Mouse (Mus musculus): ENCODE data around the gene Lats2. TPM values are rescaled to one million over a fixed set of nuclear protein-coding genes. Genes with fewer than 3 reads are reported as not detected.
"Not testable (repeated sequence)": the region's sequence is repeated elsewhere in the genome, so short reads cannot be mapped to it uniquely, and the experiment has no call there.

Lats2 gene
- polyA plus RNA-seq, 1 experiment from 2014 or later, result 11.5 TPM

- no peak for ATAC-seq
- H3K9me3 ChIP-seq (ENCODE audit: control insufficient read depth, low read length), result no peaks in the 10 kb centered on the region
- no peak overlapping the region for H3K4me3 ChIP-seq (ENCODE audit: low read length)
- 49% methylated on average over 2 of the region's 2 CpGs for WGBS
- no peaks in the 10 kb centered on the region for H3K36me3 ChIP-seq (ENCODE audit: control insufficient read depth, insufficient read depth, low read length)
- no peak overlapping the region for H3K4me2 ChIP-seq (ENCODE audit: low read depth, low read length)
- no peak overlapping the region for H3K27ac ChIP-seq (ENCODE audit: low read length)
- no peaks in the 10 kb centered on the region for H3K4me1 ChIP-seq (ENCODE audit: control insufficient read depth, insufficient read depth, low read length)
- H3K9ac ChIP-seq (ENCODE audit: low read depth, low read length), result no peak overlapping the region
- H3K27me3 ChIP-seq (replicated peaks; ENCODE audit: control insufficient read depth, insufficient read depth, low read length), result no peaks in the 10 kb centered on the region
These were observed 82.7 kb downstream of the Lats2 start for GRCm38 (mm10) chr14:57675481-57675880.

- no peak for ATAC-seq
- peak overlapping the region; percentile 93 for H3K4me3 ChIP-seq (ENCODE audit: low read length)
- H3K9ac ChIP-seq (ENCODE audit: low read depth, low read length), result peak overlapping the region; percentile 95
- H3K4me1 ChIP-seq (ENCODE audit: control insufficient read depth, insufficient read depth, low read length), result peaks cover 9% of the 10 kb centered on the region
- peak overlapping the region; percentile 89 for H3K27ac ChIP-seq (ENCODE audit: low read length)
- H3K36me3 ChIP-seq (ENCODE audit: control insufficient read depth, insufficient read depth, low read length), result no peaks in the 10 kb centered on the region
- H3K27me3 ChIP-seq (replicated peaks; ENCODE audit: control insufficient read depth, insufficient read depth, low read length), result no peaks in the 10 kb centered on the region
- 8% methylated on average over 10 of the region's 10 CpGs for WGBS
- H3K4me2 ChIP-seq (ENCODE audit: low read depth, low read length), result peak overlapping the region; percentile 67
- H3K9me3 ChIP-seq (ENCODE audit: control insufficient read depth, low read length), result no peaks in the 10 kb centered on the region
These were observed 92.6 kb downstream of the Lats2 start for GRCm38 (mm10) chr14:57665628-57665950.

GRCm38 (mm10) chr14:57664822-57665627 is 93.2 kb downstream of the Lats2 start, which contains the start of gene Xpo4:
Gene Xpo4 (minus strand): TSS chr14:57665430.
- Histone ChIP-seq H3K27me3 (replicated peaks; ENCODE audit: control insufficient read depth, insufficient read depth, low read length) (no peaks in the 10 kb centered on the region), H3K9me3 (ENCODE audit: control insufficient read depth, low read length) (no peaks in the 10 kb centered on the region), H3K4me1 (ENCODE audit: control insufficient read depth, insufficient read depth, low read length) (peaks cover 9% of the 10 kb centered on the region), H3K36me3 (ENCODE audit: control insufficient read depth, insufficient read depth, low read length) (no peaks in the 10 kb centered on the region), H3K27ac (ENCODE audit: low read length) (peak within 1 kb of the TSS; percentile 89), H3K4me2 (ENCODE audit: low read depth, low read length) (peak within 1 kb of the TSS; percentile 79), H3K4me3 (ENCODE audit: low read length) (peak within 1 kb of the TSS; percentile 93), H3K9ac (ENCODE audit: low read depth, low read length) (peak within 1 kb of the TSS; percentile 95)
- ATAC-seq, result peak; percentile 96
- under 1% methylated on average over 80 of the region's 80 CpGs for WGBS

GRCm38 (mm10) chr14:57664311-57664821 is 93.8 kb downstream of the Lats2 start:
- H3K36me3 ChIP-seq (ENCODE audit: control insufficient read depth, insufficient read depth, low read length), result no peaks in the 10 kb centered on the region
- peak overlapping the region; percentile 93 for H3K4me3 ChIP-seq (ENCODE audit: low read length)
- peak overlapping the region; percentile 89 for H3K27ac ChIP-seq (ENCODE audit: low read length)
- ATAC-seq, result peak; percentile 73
- H3K27me3 ChIP-seq (replicated peaks; ENCODE audit: control insufficient read depth, insufficient read depth, low read length), result no peaks in the 10 kb centered on the region
- H3K9ac ChIP-seq (ENCODE audit: low read depth, low read length), result peak overlapping the region; percentile 95
- peaks cover 9% of the 10 kb centered on the region for H3K4me1 ChIP-seq (ENCODE audit: control insufficient read depth, insufficient read depth, low read length)
- under 1% methylated on average over 19 of the region's 19 CpGs for WGBS
- peak overlapping the region; percentile 79 for H3K4me2 ChIP-seq (ENCODE audit: low read depth, low read length)
- no peaks in the 10 kb centered on the region for H3K9me3 ChIP-seq (ENCODE audit: control insufficient read depth, low read length)

GRCm38 (mm10) chr14:57663630-57664029 is 94.6 kb downstream of the Lats2 start:
- Histone ChIP-seq H3K36me3 (ENCODE audit: control insufficient read depth, insufficient read depth, low read length) (no peaks in the 10 kb centered on the region), H3K9ac (ENCODE audit: low read depth, low read length) (no peak overlapping the region), H3K4me2 (ENCODE audit: low read depth, low read length) (peak overlapping the region; percentile 79), H3K27ac (ENCODE audit: low read length) (no peak overlapping the region), H3K4me1 (ENCODE audit: control insufficient read depth, insufficient read depth, low read length) (peaks cover 9% of the 10 kb centered on the region), H3K4me3 (ENCODE audit: low read length) (peak overlapping the region; percentile 93), H3K9me3 (ENCODE audit: control insufficient read depth, low read length) (no peaks in the 10 kb centered on the region), H3K27me3 (replicated peaks; ENCODE audit: control insufficient read depth, insufficient read depth, low read length) (no peaks in the 10 kb centered on the region)
- no peak for ATAC-seq
- 25% methylated on average over 1 of the region's 1 CpGs for WGBS

GRCm38 (mm10) chr14:57658301-57658700 is 99.9 kb downstream of the Lats2 start:
- no peaks in the 10 kb centered on the region for H3K36me3 ChIP-seq (ENCODE audit: control insufficient read depth, insufficient read depth, low read length)
- no peak overlapping the region for H3K27ac ChIP-seq (ENCODE audit: low read length)
- no peaks in the 10 kb centered on the region for H3K9me3 ChIP-seq (ENCODE audit: control insufficient read depth, low read length)
- H3K4me3 ChIP-seq (ENCODE audit: low read length), result no peak overlapping the region
- H3K9ac ChIP-seq (ENCODE audit: low read depth, low read length), result no peak overlapping the region
- no peak overlapping the region for H3K4me2 ChIP-seq (ENCODE audit: low read depth, low read length)
- peaks cover 3% of the 10 kb centered on the region; the same call in 1 of the 2 replicates for H3K4me1 ChIP-seq (ENCODE audit: control insufficient read depth, insufficient read depth, low read length)
- ATAC-seq, result no peak
- 96% methylated on average over 4 of the region's 4 CpGs for WGBS
- H3K27me3 ChIP-seq (replicated peaks; ENCODE audit: control insufficient read depth, insufficient read depth, low read length), result no peaks in the 10 kb centered on the region

GRCm38 (mm10) chr14:57657500-57657899 is 100.7 kb downstream of the Lats2 start:
- Histone ChIP-seq H3K4me1 (ENCODE audit: control insufficient read depth, insufficient read depth, low read length) (no peaks in the 10 kb centered on the region; the same call in 1 of the 2 replicates), H3K4me3 (ENCODE audit: low read length) (no peak overlapping the region), H3K27ac (ENCODE audit: low read length) (no peak overlapping the region), H3K9ac (ENCODE audit: low read depth, low read length) (no peak overlapping the region), H3K27me3 (replicated peaks; ENCODE audit: control insufficient read depth, insufficient read depth, low read length) (no peaks in the 10 kb centered on the region), H3K9me3 (ENCODE audit: control insufficient read depth, low read length) (no peaks in the 10 kb centered on the region), H3K36me3 (ENCODE audit: control insufficient read depth, insufficient read depth, low read length) (no peaks in the 10 kb centered on the region), H3K4me2 (ENCODE audit: low read depth, low read length) (no peak overlapping the region)
- 94% methylated on average over 2 of the region's 2 CpGs for WGBS
- ATAC-seq, result no peak

GRCm38 (mm10) chr14:57656519-57656918 is 101.7 kb downstream of the Lats2 start:
- whole genome bisulfite sequencing, result 95% methylated on average over 3 of the region's 3 CpGs
- H3K27me3 ChIP-seq (replicated peaks; ENCODE audit: control insufficient read depth, insufficient read depth, low read length); H3K4me1 ChIP-seq (ENCODE audit: control insufficient read depth, insufficient read depth, low read length); H3K27ac ChIP-seq (ENCODE audit: low read length); H3K36me3 ChIP-seq (ENCODE audit: control insufficient read depth, insufficient read depth, low read length); ATAC-seq; H3K4me2 ChIP-seq (ENCODE audit: low read depth, low read length); H3K9ac ChIP-seq (ENCODE audit: low read depth, low read length); H3K4me3 ChIP-seq (ENCODE audit: low read length); H3K9me3 ChIP-seq (ENCODE audit: control insufficient read depth, low read length): not testable (repeated sequence)

- no peak overlapping the region for H3K27ac ChIP-seq (ENCODE audit: low read length)
- no peak for ATAC-seq
- no peak overlapping the region for H3K4me2 ChIP-seq (ENCODE audit: low read depth, low read length)
- no peaks in the 10 kb centered on the region for H3K27me3 ChIP-seq (replicated peaks; ENCODE audit: control insufficient read depth, insufficient read depth, low read length)
- no peaks in the 10 kb centered on the region for H3K9me3 ChIP-seq (ENCODE audit: control insufficient read depth, low read length)
- H3K36me3 ChIP-seq (ENCODE audit: control insufficient read depth, insufficient read depth, low read length), result no peaks in the 10 kb centered on the region
- H3K4me1 ChIP-seq (ENCODE audit: control insufficient read depth, insufficient read depth, low read length), result no peaks in the 10 kb centered on the region
- H3K9ac ChIP-seq (ENCODE audit: low read depth, low read length), result no peak overlapping the region
- H3K4me3 ChIP-seq (ENCODE audit: low read length), result no peak overlapping the region
These were observed 108.7 kb downstream of the Lats2 start for GRCm38 (mm10) chr14:57649501-57649900.
